Mouse (Mus musculus) intestine, embryonic 14.5 days (tissue): ENCODE results near the gene Il6ra. TPM values are rescaled to one million over a fixed set of nuclear protein-coding genes. Genes with fewer than 3 reads are reported as not detected.

Experiments
- ATAC-seq: fragments of 200-750 bp; cut with Nextera tagmentation; replicated peaks from 2 replicates; pipeline ENCODE4 v1.8.0; 2017; ENCODE audit warnings: low read depth, moderate number of reproducible peaks, moderate TSS enrichment, moderate library complexity; ENCODE audit not compliant: low FRiP score, low TSS enrichment
- DNase-seq: peaks from one replicate; pipeline ENCODE4 v3.0.0-alpha.2; 2018; ENCODE audit warnings: low spot score
- H3K27ac ChIP-seq: fragments of 300-500 bp; sonication (generic); 2 replicates; pipeline ENCODE4 v1.5.1; 2014; ENCODE audit warnings: low read depth, mild to moderate bottlenecking, control low read depth
- H3K27me3 ChIP-seq: fragments of 300-500 bp; sonication (generic); replicated peaks from 2 replicates; pipeline ENCODE4 v1.6.1; 2014; ENCODE audit warnings: low read length, control low read depth; ENCODE audit not compliant: control insufficient read depth, insufficient read depth
- H3K36me3 ChIP-seq: fragments of 300-500 bp; sonication (generic); 2 replicates; pipeline ENCODE4 v1.6.1; 2014; ENCODE audit warnings: low read length, control low read depth; ENCODE audit not compliant: control insufficient read depth, insufficient read depth
- H3K4me1 ChIP-seq: fragments of 300-500 bp; sonication (generic); replicated peaks from 2 replicates; pipeline ENCODE4 v1.6.1; 2014; ENCODE audit warnings: low read length, control low read depth, mixed read lengths; ENCODE audit not compliant: control insufficient read depth, insufficient read depth
- H3K4me2 ChIP-seq: fragments of 300-500 bp; sonication (generic); 2 replicates; pipeline ENCODE4 v1.6.1; 2014; ENCODE audit warnings: low read length
- H3K4me3 ChIP-seq: fragments of 300-500 bp; sonication (generic); 2 replicates; pipeline ENCODE4 v1.5.1; 2014; ENCODE audit warnings: low read depth, low read length, control low read depth, mixed read lengths
- H3K9ac ChIP-seq: fragments of 300-500 bp; sonication (generic); 2 replicates; pipeline ENCODE4 v1.6.1; 2014; ENCODE audit warnings: mild to moderate bottlenecking, low read length
- H3K9me3 ChIP-seq: fragments of 300-500 bp; sonication (generic); 2 replicates; pipeline ENCODE4 v1.6.1; 2016; ENCODE audit warnings: low read length, control low read depth; ENCODE audit not compliant: control insufficient read depth
- WGBS: fragments of 180-500 bp; shearing (Covaris S2); extraction: QIAGEN DNeasy Blood & Tissue Kit; methylation state at CpG from one replicate; pipeline ENCODE4 v1.1.7; 2014; 5-methylcytosine and 5-hydroxymethylcytosine counted together
- polyA plus RNA-seq: library from polyadenylated mRNA; unstranded; fragments of >200 nt; fragmentation: Nextera tagmentation; extraction: Ambion mirVana; gene quantifications from 2 replicates; pipeline ENCODE4 v1.2.1, GENCODE M21; 2014

Il6ra gene
- polyA plus RNA-seq, 1 experiment from 2014 or later: 1.6 TPM

GRCm38 (mm10) chr3:89821548-89822480 is 91.2 kb downstream of the Il6ra start:
- Histone ChIP-seq H3K4me2 (no peak overlapping the region), H3K9ac (no peak overlapping the region), H3K4me3 (no peak overlapping the region), H3K9me3 (no peaks in the 10 kb centered on the region), H3K36me3 (no peaks in the 10 kb centered on the region), H3K27me3 (no peaks in the 10 kb centered on the region), H3K4me1 (no peaks in the 10 kb centered on the region), H3K27ac (no peak overlapping the region)
- ATAC-seq (no peak), DNase-seq (no peak)
- 68% methylated on average over 10 of the region's 10 CpGs for WGBS

- no peak for ATAC-seq
- H3K9me3 ChIP-seq: no peaks in the 10 kb centered on the region
- no peak overlapping the region for H3K27ac ChIP-seq
- H3K27me3 ChIP-seq: no peaks in the 10 kb centered on the region
- no peak overlapping the region for H3K4me2 ChIP-seq
- WGBS: 82% methylated on average over 11 of the region's 11 CpGs
- no peaks in the 10 kb centered on the region for H3K36me3 ChIP-seq
- no peak overlapping the region for H3K9ac ChIP-seq
- no peak overlapping the region for H3K4me3 ChIP-seq
- no peak for DNase-seq
- no peaks in the 10 kb centered on the region for H3K4me1 ChIP-seq
Measured at GRCm38 (mm10) chr3:89821096-89821513, 91.9 kb downstream of the Il6ra start.

- Histone ChIP-seq H3K36me3 (no peaks in the 10 kb centered on the region), H3K9ac (no peak overlapping the region), H3K27ac (no peak overlapping the region), H3K27me3 (no peaks in the 10 kb centered on the region), H3K9me3 (no peaks in the 10 kb centered on the region), H3K4me2 (no peak overlapping the region), H3K4me1 (no peaks in the 10 kb centered on the region), H3K4me3 (no peak overlapping the region)
- ATAC-seq (no peak), DNase-seq (no peak)
- 81% methylated on average over 12 of the region's 12 CpGs for WGBS
Measured at GRCm38 (mm10) chr3:89820311-89821095, 92.5 kb downstream of the Il6ra start.

- ATAC-seq: no peak
- Histone ChIP-seq H3K4me3 (no peak overlapping the region), H3K4me1 (no peaks in the 10 kb centered on the region), H3K36me3 (no peaks in the 10 kb centered on the region), H3K27ac (no peak overlapping the region), H3K4me2 (no peak overlapping the region), H3K9me3 (no peaks in the 10 kb centered on the region), H3K27me3 (no peaks in the 10 kb centered on the region), H3K9ac (no peak overlapping the region)
- whole genome bisulfite sequencing: 57% methylated on average over 7 of the region's 7 CpGs
- DNase-seq: no peak
Measured at GRCm38 (mm10) chr3:89819897-89820296, 93.1 kb downstream of the Il6ra start.

GRCm38 (mm10) chr3:89818605-89819004 is 94.4 kb downstream of the Il6ra start:
- no peaks in the 10 kb centered on the region for H3K27me3 ChIP-seq
- H3K27ac ChIP-seq: no peak overlapping the region
- H3K9ac ChIP-seq: no peak overlapping the region
- no peaks in the 10 kb centered on the region for H3K9me3 ChIP-seq
- no peak for ATAC-seq
- no peak overlapping the region for H3K4me3 ChIP-seq
- H3K4me2 ChIP-seq: no peak overlapping the region
- H3K36me3 ChIP-seq: no peaks in the 10 kb centered on the region
- DNase-seq: no peak
- WGBS: 66% methylated on average over 3 of the region's 3 CpGs
- no peaks in the 10 kb centered on the region for H3K4me1 ChIP-seq

- Histone ChIP-seq H3K9ac (no peak overlapping the region), H3K27ac (no peak overlapping the region), H3K4me3 (no peak overlapping the region), H3K9me3 (no peaks in the 10 kb centered on the region), H3K4me2 (no peak overlapping the region), H3K27me3 (no peaks in the 10 kb centered on the region), H3K4me1 (no peaks in the 10 kb centered on the region), H3K36me3 (no peaks in the 10 kb centered on the region)
- ATAC-seq (no peak), DNase-seq (no peak)
- 65% methylated on average over 4 of the region's 4 CpGs for WGBS
Measured at GRCm38 (mm10) chr3:89817056-89817455, 95.9 kb downstream of the Il6ra start.

Other genes with a start within 250 kb of the Il6ra start
- 13.4 and 14.5 TPM in 2 replicates for gene Adar, start 198.2 kb downstream of the Il6ra start, polyA plus RNA-seq
- 2.6 TPM in 2 replicates for gene Chrnb2, start 148.6 kb downstream of the Il6ra start, polyA plus RNA-seq
- 21.3 and 21.9 TPM in 2 replicates for gene Ube2q1, start 139.6 kb downstream of the Il6ra start, polyA plus RNA-seq
- 4.2 TPM in 2 replicates for gene She, start 81.8 kb downstream of the Il6ra start, polyA plus RNA-seq
- gene Atp8b2, start 50.3 kb upstream of the Il6ra start, polyA plus RNA-seq: 14.1 and 14.9 TPM in 2 replicates
- 121 and 126 TPM in 2 replicates for gene Hax1, start 85.6 kb upstream of the Il6ra start, polyA plus RNA-seq
- 166 and 175 TPM in 2 replicates for gene 4933434E20Rik, start 138.4 kb upstream of the Il6ra start, polyA plus RNA-seq
- gene Ubap2l, start 139.4 kb upstream of the Il6ra start, polyA plus RNA-seq: 214 and 227 TPM in 2 replicates
- 574 and 579 TPM in 2 replicates for gene Tpm3, start 159.5 kb upstream of the Il6ra start, polyA plus RNA-seq
- gene Nup210l, start 190.9 kb upstream of the Il6ra start, polyA plus RNA-seq: 0.50 and 0.53 TPM in 2 replicates